Mouse (Mus musculus) bone marrow, adult 2 months (tissue): ENCODE measurements around the gene Mapkap1.

Experiments used
- CTCF ChIP-seq: fragments of 200-500 bp; IDR thresholded peaks from 2 replicates; pipeline ENCODE4 v1.5.1; 2011; ENCODE audit warnings: low read length, control low read depth; ENCODE audit not compliant: control insufficient read depth, insufficient read depth
- POLR2A ChIP-seq: fragments of 200-500 bp; IDR thresholded peaks from 2 replicates; pipeline ENCODE4 v1.6.1; 2011; ENCODE audit warnings: low read depth, mild to moderate bottlenecking, control low read depth, low read length, borderline replicate concordance; ENCODE audit not compliant: control insufficient read depth

DNA sequence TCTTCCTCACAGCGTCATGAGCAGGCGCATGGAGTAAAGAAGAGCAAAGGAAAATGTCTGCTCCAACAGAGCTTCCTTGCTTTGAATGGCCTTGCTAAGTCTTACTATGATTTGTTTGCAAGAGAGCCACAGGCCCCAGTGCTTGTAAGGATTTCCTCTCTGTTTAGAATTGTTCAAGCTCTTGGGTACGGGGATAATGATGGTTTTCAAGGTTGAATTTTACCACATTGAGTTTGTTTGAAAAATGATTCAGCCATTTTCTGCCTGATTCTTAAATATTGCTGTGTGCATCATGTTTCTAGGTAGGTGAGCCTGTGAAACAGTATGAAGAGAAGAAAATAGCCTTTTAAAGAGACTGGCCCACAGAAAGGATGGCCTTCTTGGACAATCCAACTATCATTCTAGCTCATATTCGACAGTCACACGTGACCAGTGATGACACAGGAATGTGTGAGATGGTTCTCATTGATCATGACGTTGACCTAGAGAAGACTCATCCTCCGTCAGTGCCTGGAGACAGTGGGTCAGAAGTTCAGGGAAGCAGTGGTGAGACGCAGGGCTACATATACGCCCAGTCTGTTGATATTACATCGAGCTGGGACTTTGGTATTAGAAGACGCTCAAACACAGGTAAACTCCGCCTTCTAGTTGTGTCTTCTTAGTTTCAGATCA, 25.3 kb downstream of the Mapkap1 start:
- TF ChIP-seq POLR2A: no peak
- TF ChIP-seq CTCF: no peak
